Mouse (Mus musculus) MN1 (cell line): ENCODE results near the gene Mapk9.
A peak's percentile ranks its signal among the peaks of the same experiment; 100 is the strongest.

Source experiments
- DNase-seq: peaks from one replicate; pipeline ENCODE4 v3.0.0-alpha.2; 2016; ENCODE audit warnings: low spot score

Mapk9 gene

GRCm38 (mm10) chr11:49840666-49841065 is 5.9 kb upstream of the Mapk9 start:
- DNase-seq, result no peak

GRCm38 (mm10) chr11:49841886-49842285 is 4.7 kb upstream of the Mapk9 start:
- no peak for DNase-seq

DNA sequence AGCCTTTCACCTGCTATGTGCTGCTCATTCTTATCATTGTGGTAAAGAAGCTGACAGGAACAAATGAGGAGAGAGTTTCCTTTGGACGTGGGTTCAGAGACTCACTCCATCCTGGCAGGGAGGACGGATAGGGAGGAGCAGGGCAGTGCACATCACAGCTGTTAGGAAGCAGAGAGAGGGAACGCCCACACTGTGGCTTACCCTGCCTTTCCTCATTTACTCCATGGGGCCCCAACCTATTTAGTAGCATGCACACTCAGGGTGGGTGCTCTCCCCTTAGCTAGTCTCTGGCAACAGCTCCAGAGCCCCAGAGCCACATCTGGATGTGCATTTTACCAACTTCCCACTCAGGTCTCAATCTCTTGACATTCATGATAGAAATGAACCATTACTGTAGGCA is 3.8 kb upstream of the Mapk9 start:
- DNase-seq, result no peak

DNA sequence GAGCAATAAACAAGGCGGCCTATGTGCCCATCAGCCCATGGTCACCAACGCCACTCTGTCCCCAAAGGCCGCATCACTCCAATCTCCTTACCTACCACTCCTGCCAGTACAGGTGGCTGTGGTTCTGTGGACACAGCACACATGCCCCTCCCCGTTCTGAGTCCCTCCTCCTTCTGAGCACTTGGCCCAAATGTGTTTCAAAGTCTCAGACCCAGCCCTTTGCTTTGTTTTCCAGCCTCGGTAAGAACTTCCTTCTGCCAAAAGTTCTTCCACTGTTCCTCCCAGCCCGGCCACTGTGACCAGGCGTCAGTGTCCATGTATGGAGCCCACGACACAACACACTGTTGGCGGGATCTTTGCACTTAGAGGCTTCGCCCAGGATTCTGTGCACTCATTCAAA is 2.2 kb upstream of the Mapk9 start:
- DNase-seq, result no peak

DNA sequence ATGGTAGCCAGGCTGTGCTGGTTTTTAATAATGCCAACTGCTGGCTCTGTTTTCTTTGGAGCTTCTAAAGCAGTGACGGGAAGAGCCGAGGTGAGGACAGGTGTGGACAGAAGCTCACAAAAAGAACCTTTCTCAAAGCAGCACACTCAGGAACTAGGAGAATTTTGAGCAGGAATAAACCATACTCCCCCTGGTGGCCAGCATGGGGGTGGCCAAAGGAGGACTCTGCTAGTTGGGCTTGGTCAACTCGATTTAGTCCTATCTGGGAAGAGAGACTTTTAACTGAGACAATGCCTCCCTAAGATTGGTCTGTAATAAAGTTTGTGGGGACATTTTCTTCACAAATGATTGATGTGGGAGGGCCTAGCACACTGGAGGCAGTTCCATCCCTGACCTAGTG is 1.6 kb upstream of the Mapk9 start:
- DNase-seq, result peak; percentile 68

DNA sequence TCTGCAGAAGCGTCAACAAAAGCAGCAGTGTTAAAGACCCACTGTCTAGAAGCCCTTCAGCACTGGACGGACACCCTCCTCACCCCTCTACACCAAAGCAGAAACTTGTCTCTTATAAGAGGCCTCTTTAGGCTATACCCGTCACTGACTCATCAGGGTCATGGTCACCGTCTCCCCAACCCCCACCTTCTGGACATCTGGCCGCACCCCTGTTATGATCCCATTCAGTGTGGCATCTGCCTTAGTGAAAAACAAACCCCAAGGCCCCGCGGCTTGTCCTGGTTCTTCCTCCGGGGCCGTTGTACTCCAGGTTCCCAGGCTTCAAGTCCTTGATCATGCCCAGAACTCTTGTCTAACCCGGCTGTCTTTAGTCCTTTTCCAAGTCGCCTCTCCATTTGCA is 593 bp upstream of the Mapk9 start:
- DNase-seq, result no peak

DNA sequence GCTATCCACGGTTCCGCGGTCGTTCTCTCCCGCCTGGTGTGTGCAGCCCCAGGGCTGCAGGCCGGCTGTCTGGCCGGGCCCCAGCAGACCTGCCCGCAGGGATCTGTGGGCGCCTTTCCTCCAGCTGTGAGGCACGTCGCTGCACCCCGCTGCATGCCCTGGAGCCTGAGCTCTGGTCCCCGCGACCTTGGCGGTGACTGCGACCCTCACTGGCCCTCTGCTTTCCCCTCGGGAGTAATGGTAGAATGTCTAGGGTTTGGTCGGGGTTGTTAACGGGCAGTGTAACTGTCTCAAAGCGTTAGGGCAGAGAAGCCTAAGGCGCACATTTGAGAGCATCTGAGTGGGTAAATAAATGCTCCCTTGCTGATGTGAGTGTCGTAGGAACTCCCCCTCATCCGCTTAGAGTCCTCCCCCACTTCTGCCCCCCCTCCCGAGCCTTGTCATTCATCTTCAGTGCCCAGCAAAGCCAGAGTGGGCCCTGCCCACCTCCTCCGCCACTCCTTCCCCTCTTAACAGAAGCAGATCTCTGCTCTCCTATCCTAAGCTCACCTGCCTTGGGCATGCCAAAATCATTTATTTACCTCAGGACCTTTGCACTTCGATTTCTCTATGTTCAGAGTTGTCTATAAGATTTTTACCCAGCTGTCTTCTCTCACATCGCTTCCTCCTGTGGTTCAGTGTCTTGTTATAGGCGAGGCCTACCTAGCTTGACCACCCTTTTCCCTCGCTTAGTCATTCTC is 690 bp downstream of the Mapk9 start:
- peak; percentile 50 for DNase-seq

DNA sequence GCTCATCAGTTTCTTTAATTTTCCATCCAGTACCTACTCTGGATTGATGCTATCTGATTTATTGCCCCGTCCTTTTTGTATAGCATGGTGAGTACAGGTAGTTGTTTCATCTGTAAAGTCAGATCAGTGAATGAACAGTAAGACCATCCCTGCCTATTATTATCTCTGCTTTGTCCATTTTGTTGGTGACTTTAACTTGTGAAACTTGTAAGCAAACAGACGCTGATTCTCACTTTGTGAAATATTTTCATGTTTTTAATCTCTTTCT is 1.2 kb downstream of the Mapk9 start:
- no peak for DNase-seq

DNA sequence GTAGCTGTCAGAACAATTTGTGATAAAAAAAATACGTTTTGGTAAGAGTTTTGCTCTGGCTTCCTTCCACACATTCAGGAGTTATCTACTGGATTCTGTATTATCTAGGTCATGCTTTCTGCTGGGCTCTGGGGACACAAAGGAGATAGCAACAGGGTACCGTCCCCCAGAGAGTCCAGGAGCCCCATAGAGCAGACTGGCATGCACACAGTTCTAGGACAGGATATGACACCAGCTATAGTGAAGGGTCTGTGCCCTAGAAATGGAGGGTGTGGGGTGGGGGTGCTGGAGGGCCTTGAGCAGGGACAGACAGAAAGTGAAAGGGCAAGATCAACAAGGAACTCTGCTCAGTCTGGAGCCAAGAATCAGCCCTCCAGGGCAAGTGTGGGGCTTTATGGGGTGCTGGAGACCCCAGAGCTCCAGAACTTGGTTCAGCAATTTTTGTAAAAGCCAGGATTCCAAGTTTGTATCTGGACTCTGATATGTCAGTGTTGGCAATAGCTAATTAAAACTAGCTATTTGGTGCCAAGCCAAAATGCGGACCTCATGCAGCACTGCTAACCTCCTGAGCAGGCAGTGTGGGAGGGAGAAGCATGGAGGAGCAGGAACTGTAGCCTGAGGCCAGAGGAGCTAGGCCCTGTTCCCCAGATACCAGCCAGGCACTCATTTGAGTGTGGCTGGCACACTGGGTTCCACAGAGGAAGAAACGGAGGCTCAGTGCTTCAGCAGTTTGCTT is 1.7 kb downstream of the Mapk9 start:
- DNase-seq, result peak; percentile 53

GRCm38 (mm10) chr11:49850331-49850730 is 3.8 kb downstream of the Mapk9 start:
- no peak for DNase-seq

GRCm38 (mm10) chr11:49855144-49855543 is 8.6 kb downstream of the Mapk9 start:
- DNase-seq, result no peak

DNA sequence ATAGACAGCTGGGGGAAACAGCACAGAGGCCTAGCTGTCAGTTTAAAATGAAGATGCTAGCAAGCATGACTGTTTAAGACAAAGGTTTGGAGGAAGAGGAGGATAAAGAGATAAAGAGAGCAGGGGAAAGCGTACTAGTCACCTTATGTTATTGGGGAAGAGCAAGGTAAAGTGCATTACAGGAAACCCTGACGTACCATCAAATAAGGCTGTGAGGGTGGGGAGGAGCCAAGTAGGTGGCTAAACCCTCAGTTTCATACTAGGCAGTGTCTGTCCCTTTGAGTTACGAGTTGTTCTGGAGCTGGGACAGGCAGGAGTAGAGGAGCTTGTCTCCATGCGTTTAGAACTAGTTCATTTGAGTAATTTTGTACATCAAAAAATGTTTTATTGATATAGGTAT is 14.6 kb downstream of the Mapk9 start:
- DNase-seq, result no peak

GRCm38 (mm10) chr11:49863926-49864325 is 17.4 kb downstream of the Mapk9 start:
- DNase-seq, result no peak

- no peak for DNase-seq
Observed at GRCm38 (mm10) chr11:49867320-49867719, 20.8 kb downstream of the Mapk9 start.

DNA sequence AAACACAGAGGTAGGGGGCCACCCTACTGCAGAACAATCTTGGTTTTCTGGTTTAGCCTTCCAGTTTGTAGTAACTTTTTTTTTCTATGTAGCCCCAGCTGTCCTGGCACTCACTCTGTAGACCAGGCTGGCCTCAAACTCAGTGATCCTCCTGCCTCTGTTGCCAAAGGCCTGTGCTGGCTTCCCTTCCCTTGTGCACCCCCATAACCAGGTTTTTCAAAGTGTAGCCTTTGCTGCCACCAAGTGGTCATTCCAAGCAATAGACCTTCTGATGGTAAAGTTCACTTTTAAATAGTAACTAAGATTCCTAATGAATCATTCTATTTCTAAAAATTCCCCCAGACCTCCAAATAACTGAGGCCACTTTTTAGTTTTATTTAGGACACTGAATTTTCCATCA is 23.2 kb downstream of the Mapk9 start:
- DNase-seq, result peak; percentile 73

DNA sequence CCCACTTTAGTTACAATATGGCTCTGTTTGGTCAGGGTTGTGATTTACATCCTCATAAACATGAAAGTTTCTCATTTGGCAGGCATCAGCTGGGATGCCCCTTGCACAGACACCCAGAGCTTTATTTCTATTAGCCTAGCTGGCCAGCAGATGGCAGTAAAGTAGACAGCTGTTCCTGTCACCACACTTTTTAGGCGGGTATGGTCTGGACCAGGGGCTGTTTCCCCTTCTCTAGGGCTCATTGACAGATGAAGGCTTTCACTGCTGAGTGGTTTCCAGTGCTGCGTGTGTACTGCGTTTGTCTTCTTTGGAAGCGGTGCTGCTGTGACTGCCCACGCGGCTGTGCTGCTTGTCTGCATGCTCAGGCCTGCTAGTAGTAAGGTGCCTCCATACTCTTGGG is 25.4 kb downstream of the Mapk9 start:
- DNase-seq, result peak; percentile 72

DNA sequence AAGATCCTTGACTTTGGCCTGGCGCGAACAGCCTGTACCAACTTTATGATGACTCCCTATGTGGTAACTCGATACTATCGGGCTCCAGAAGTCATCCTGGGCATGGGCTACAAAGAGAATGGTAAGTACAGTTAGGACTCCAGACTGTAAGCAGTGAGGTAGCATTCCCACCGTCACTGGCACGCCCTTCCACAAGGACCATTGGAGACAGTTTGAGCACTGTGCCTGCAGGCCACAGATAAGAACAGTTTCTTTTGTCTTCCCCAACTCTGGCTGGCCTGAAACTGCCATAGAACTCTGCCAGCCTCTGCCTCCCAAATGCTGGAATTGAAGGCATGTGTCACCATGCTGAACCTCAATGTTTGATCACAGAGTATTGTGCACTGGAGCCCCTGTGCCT is 26.2 kb downstream of the Mapk9 start:
- no peak for DNase-seq

GRCm38 (mm10) chr11:49876948-49877817 is 30.6 kb downstream of the Mapk9 start:
- peak; percentile 62 for DNase-seq

GRCm38 (mm10) chr11:49879950-49880642 is 33.5 kb downstream of the Mapk9 start:
- peak; percentile 27 for DNase-seq

GRCm38 (mm10) chr11:49883394-49883793 is 36.8 kb downstream of the Mapk9 start:
- no peak for DNase-seq

GRCm38 (mm10) chr11:49888469-49888868 is 41.9 kb downstream of the Mapk9 start:
- no peak for DNase-seq

DNA sequence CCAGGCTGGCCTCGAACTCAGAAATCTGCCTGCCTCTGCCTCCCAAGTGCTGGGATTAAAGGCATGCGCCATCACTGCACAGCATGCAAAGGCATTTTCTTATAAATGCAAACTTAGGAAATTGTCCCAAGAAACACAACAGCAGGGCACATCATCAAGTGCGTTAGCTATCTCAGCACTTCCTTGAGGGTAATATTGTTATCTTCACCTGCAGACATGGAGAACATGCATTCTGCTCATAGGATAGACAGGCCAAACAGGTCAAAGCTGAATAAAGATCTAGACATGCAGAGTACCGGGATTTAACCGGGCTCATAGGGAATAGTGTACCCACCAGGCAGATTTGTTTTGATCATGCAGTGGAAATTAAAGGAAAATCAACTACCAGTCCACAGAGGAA is 45.4 kb downstream of the Mapk9 start:
- no peak for DNase-seq
